10 mouse cellular contexts compared by ENCODE assay signal in genomic region chr17:94656429-94656828, GRCm38 (mm10).
"Had no signal": no experiment of that assay in that cellular context is flagged by ENCODE, and none has a peak within 500 bp of the region (broad histone marks: within the 10 kb centered on the region; RNA-seq: fewer than 3 reads in every experiment).

No protein-coding gene starts in this region.

- H3K36me3 ChIP-seq: limb, embryonic 12.5 days; liver, embryonic 13.5 days; midbrain, embryonic 13.5 days had no signal

- H3K4me3 ChIP-seq: layer of hippocampus, adult 2 months; limb, embryonic 12.5 days; liver, embryonic 13.5 days; midbrain, embryonic 13.5 days had no signal

- H3K9ac ChIP-seq: limb, embryonic 12.5 days; liver, embryonic 13.5 days; midbrain, embryonic 13.5 days had no signal

- H3K4me2 ChIP-seq: limb, embryonic 12.5 days; liver, embryonic 13.5 days; midbrain, embryonic 13.5 days had no signal

- H3K27me3 ChIP-seq: limb, embryonic 12.5 days; liver, embryonic 13.5 days; midbrain, embryonic 13.5 days had no signal

- H3K4me1 ChIP-seq: limb, embryonic 12.5 days; liver, embryonic 13.5 days; midbrain, embryonic 13.5 days had no signal

- ATAC-seq: midbrain, embryonic 13.5 days had no signal

- DNase-seq: kidney, adult 18-20 months; kidney, postnatal 10 days; kidney, postnatal 4 days; liver, embryonic 13.5 days; lung, adult 18-20 months; right cerebral cortex, postnatal 25 days; thymus, postnatal 4 days had no signal

- H3K9me3 ChIP-seq: limb, embryonic 12.5 days; liver, embryonic 13.5 days; midbrain, embryonic 13.5 days had no signal

- H3K27ac ChIP-seq: layer of hippocampus, adult 2 months; limb, embryonic 12.5 days; liver, embryonic 13.5 days; midbrain, embryonic 13.5 days had no signal
